Mouse (Mus musculus): ENCODE data around the gene Cbln3. TPM values are rescaled to one million over a fixed set of nuclear protein-coding genes. Genes with fewer than 3 reads are reported as not detected.

The Cbln3 gene
- polyA plus RNA-seq, 1 experiment from 2014 or later = 0.13 TPM

Other genes starting within 250 kb of the Cbln3 start
- gene Ipo4, start 248.4 kb downstream of the Cbln3 start, polyA plus RNA-seq (2014; fragmentation: Nextera tagmentation; extraction: Ambion mirVana) = 99.2 and 104 TPM in 2 replicates
- 1.0 and 1.6 TPM in 2 replicates for gene Gm49378, start 246.5 kb downstream of the Cbln3 start, polyA plus RNA-seq (2014; fragmentation: Nextera tagmentation; extraction: Ambion mirVana)
- 64.2 and 65.8 TPM in 2 replicates for gene Tm9sf1, start 240.6 kb downstream of the Cbln3 start, polyA plus RNA-seq (2014; fragmentation: Nextera tagmentation; extraction: Ambion mirVana)
- gene Tssk4, start 234.2 kb downstream of the Cbln3 start, polyA plus RNA-seq (2014; fragmentation: Nextera tagmentation; extraction: Ambion mirVana) = 0.89 and 0.93 TPM in 2 replicates
- gene Mdp1, start 223.9 kb downstream of the Cbln3 start, polyA plus RNA-seq (2014; fragmentation: Nextera tagmentation; extraction: Ambion mirVana) = 65.5 and 65.7 TPM in 2 replicates
- gene Gmpr2, start 212.5 kb downstream of the Cbln3 start, polyA plus RNA-seq (2014; fragmentation: Nextera tagmentation; extraction: Ambion mirVana) = 53.1 and 66.7 TPM in 2 replicates
- gene Nedd8, start 212.3 kb downstream of the Cbln3 start, polyA plus RNA-seq (2014; fragmentation: Nextera tagmentation; extraction: Ambion mirVana) = 573 and 583 TPM in 2 replicates
- 50.7 and 61.2 TPM in 2 replicates for gene Tinf2, start 202.6 kb downstream of the Cbln3 start, polyA plus RNA-seq (2014; fragmentation: Nextera tagmentation; extraction: Ambion mirVana)
- 0.37 and 0.57 TPM in 2 replicates for gene Tgm1, start 170.5 kb downstream of the Cbln3 start, polyA plus RNA-seq (2014; fragmentation: Nextera tagmentation; extraction: Ambion mirVana)
- 26.5 and 29.3 TPM in 2 replicates for gene Rabggta, start 162.1 kb downstream of the Cbln3 start, polyA plus RNA-seq (2014; fragmentation: Nextera tagmentation; extraction: Ambion mirVana)
- gene Dhrs1, start 138.7 kb downstream of the Cbln3 start, polyA plus RNA-seq (2014; fragmentation: Nextera tagmentation; extraction: Ambion mirVana) = 68.6 and 76.8 TPM in 2 replicates
- 51.9 and 53.8 TPM in 2 replicates for gene Nop9, start 138.7 kb downstream of the Cbln3 start, polyA plus RNA-seq (2014; fragmentation: Nextera tagmentation; extraction: Ambion mirVana)
- gene Cideb, start 125.9 kb downstream of the Cbln3 start, polyA plus RNA-seq (2014; fragmentation: Nextera tagmentation; extraction: Ambion mirVana) = 0.32 TPM in 1 of 2 replicates, not detected in the other
- 0.20 and 0.52 TPM in 2 replicates for gene Ltb4r2, start 123.0 kb downstream of the Cbln3 start, polyA plus RNA-seq (2014; fragmentation: Nextera tagmentation; extraction: Ambion mirVana)
- gene Ltb4r1, start 118.4 kb downstream of the Cbln3 start, polyA plus RNA-seq (2014; fragmentation: Nextera tagmentation; extraction: Ambion mirVana) = 0.18 and 0.27 TPM in 2 replicates
- 8.9 and 9.0 TPM in 2 replicates for gene Adcy4, start 100.3 kb downstream of the Cbln3 start, polyA plus RNA-seq (2014; fragmentation: Nextera tagmentation; extraction: Ambion mirVana)
- 14.2 and 16.6 TPM in 2 replicates for gene Ripk3, start 95.5 kb downstream of the Cbln3 start, polyA plus RNA-seq (2014; fragmentation: Nextera tagmentation; extraction: Ambion mirVana)
- 25.9 and 33.7 TPM in 2 replicates for gene Nfatc4, start 61.2 kb downstream of the Cbln3 start, polyA plus RNA-seq (2014; fragmentation: Nextera tagmentation; extraction: Ambion mirVana)
- gene Nynrin, start 30.4 kb downstream of the Cbln3 start, polyA plus RNA-seq (2014; fragmentation: Nextera tagmentation; extraction: Ambion mirVana) = 15.1 and 16.0 TPM in 2 replicates
- 11.8 and 13.0 TPM in 2 replicates for gene Khnyn, start 555 bp upstream of the Cbln3 start, polyA plus RNA-seq (2014; fragmentation: Nextera tagmentation; extraction: Ambion mirVana)
- gene Sdr39u1, start 15.9 kb upstream of the Cbln3 start, polyA plus RNA-seq (2014; fragmentation: Nextera tagmentation; extraction: Ambion mirVana) = 45.7 and 52.6 TPM in 2 replicates
- gene Cma1, start 60.3 kb upstream of the Cbln3 start, polyA plus RNA-seq (2014; fragmentation: Nextera tagmentation; extraction: Ambion mirVana) = not detected in 2 replicates
- not detected in 2 replicates for gene Cma2, start 66.6 kb upstream of the Cbln3 start, polyA plus RNA-seq (2014; fragmentation: Nextera tagmentation; extraction: Ambion mirVana)
- not detected in 2 replicates for gene Mcpt1, start 133.6 kb upstream of the Cbln3 start, polyA plus RNA-seq (2014; fragmentation: Nextera tagmentation; extraction: Ambion mirVana)
- gene Mcpt9, start 146.1 kb upstream of the Cbln3 start, polyA plus RNA-seq (2014; fragmentation: Nextera tagmentation; extraction: Ambion mirVana) = not detected in 2 replicates
- not detected in 2 replicates for gene Mcpt2, start 157.6 kb upstream of the Cbln3 start, polyA plus RNA-seq (2014; fragmentation: Nextera tagmentation; extraction: Ambion mirVana)
- not detected in 2 replicates for gene Mcpt4, start 177.9 kb upstream of the Cbln3 start, polyA plus RNA-seq (2014; fragmentation: Nextera tagmentation; extraction: Ambion mirVana)
- gene Mcpt8, start 200.9 kb upstream of the Cbln3 start, polyA plus RNA-seq (2014; fragmentation: Nextera tagmentation; extraction: Ambion mirVana) = not detected in 2 replicates
- gene Ctsg, start 218.2 kb upstream of the Cbln3 start, polyA plus RNA-seq (2014; fragmentation: Nextera tagmentation; extraction: Ambion mirVana) = not detected in 2 replicates
- not detected in 2 replicates for gene Gzme, start 236.2 kb upstream of the Cbln3 start, polyA plus RNA-seq (2014; fragmentation: Nextera tagmentation; extraction: Ambion mirVana)
- not detected in 2 replicates for gene Gzmd, start 248.2 kb upstream of the Cbln3 start, polyA plus RNA-seq (2014; fragmentation: Nextera tagmentation; extraction: Ambion mirVana)